Mouse (Mus musculus) heart, embryonic 12.5 days (tissue): ENCODE results near the gene Map4. TPM values are rescaled to one million over a fixed set of nuclear protein-coding genes. Genes with fewer than 3 reads are reported as not detected.
A peak's percentile ranks its signal among the peaks of the same experiment; 100 is the strongest.

ENCODE experiments used
- ATAC-seq: fragments of 200-750 bp; cut with Nextera tagmentation; 2 replicates; pipeline ENCODE4 v1.8.0; 2017; ENCODE audit warnings: moderate TSS enrichment, moderate library complexity; ENCODE audit not compliant: insufficient number of reproducible peaks, low FRiP score
- H3K27ac ChIP-seq: fragments of 300-500 bp; sonication (generic); 2 replicates; pipeline ENCODE4 v1.5.1; 2016; ENCODE audit warnings: mild to moderate bottlenecking, moderate library complexity; ENCODE audit not compliant: poor library complexity, severe bottlenecking
- H3K27me3 ChIP-seq: fragments of 300-500 bp; sonication (generic); replicated peaks from 2 replicates; pipeline ENCODE4 v1.6.1; 2016; ENCODE audit warnings: mild to moderate bottlenecking, moderate library complexity
- H3K36me3 ChIP-seq: fragments of 300-500 bp; sonication (generic); 2 replicates; pipeline ENCODE4 v1.6.1; 2016; ENCODE audit warnings: mild to moderate bottlenecking, moderate library complexity
- H3K4me1 ChIP-seq: fragments of 300-500 bp; sonication (generic); replicated peaks from 2 replicates; pipeline ENCODE4 v1.6.1; 2016; ENCODE audit warnings: mild to moderate bottlenecking
- H3K4me2 ChIP-seq: fragments of 300-500 bp; sonication (generic); 2 replicates; pipeline ENCODE4 v1.6.1; 2016; ENCODE audit warnings: mild to moderate bottlenecking, moderate library complexity
- H3K4me3 ChIP-seq: fragments of 300-500 bp; sonication (generic); 2 replicates; pipeline ENCODE4 v1.5.1; 2016; ENCODE audit warnings: mild to moderate bottlenecking
- H3K9ac ChIP-seq: fragments of 300-500 bp; sonication (generic); 2 replicates; pipeline ENCODE4 v1.6.1; 2016; ENCODE audit warnings: mild to moderate bottlenecking, moderate library complexity
- H3K9me3 ChIP-seq: fragments of 300-500 bp; sonication (generic); replicated peaks from 2 replicates; pipeline ENCODE4 v1.6.1; 2016; ENCODE audit warnings: mild to moderate bottlenecking, moderate library complexity
- WGBS: fragments of 180-500 bp; shearing (Covaris S2); methylation state at CpG from one replicate; pipeline ENCODE4 v1.1.7; 2016; 5-methylcytosine and 5-hydroxymethylcytosine counted together
- polyA plus RNA-seq: library from polyadenylated mRNA; unstranded; fragments of >200 nt; fragmentation: Nextera tagmentation; extraction: Ambion mirVana; gene quantifications from 2 replicates; pipeline ENCODE4 v1.2.1, GENCODE M21; 2016

Map4 gene
- polyA plus RNA-seq, 1 experiment from 2014 or later = 118 TPM

DNA sequence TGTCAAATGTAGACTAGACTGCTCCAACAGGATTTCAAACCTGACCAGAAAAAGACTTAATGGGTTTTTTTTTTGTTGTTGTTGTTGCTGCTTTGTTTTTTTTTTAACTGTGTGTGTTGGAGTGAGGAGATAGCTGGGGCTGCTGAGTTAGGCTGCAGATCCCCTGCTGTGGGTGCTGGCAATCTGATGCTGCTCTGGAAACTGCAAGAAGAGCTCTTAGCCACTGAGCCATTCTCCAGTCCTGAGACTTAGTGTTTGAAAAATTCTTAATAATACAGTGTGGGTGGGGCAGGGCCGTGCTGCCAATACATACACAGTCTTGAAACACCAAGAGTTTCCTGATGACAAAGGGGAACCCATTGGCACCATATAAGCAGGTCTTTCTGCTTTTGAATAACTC is 70.7 kb downstream of the Map4 start:
- Histone ChIP-seq H3K4me1 (no peaks in the 10 kb centered on the region), H3K9ac (no peak overlapping the region), H3K27ac (no peak overlapping the region), H3K36me3 (peaks cover 10% of the 10 kb centered on the region), H3K4me3 (no peak overlapping the region), H3K4me2 (no peak overlapping the region), H3K9me3 (no peaks in the 10 kb centered on the region), H3K27me3 (no peaks in the 10 kb centered on the region)
- 82% methylated on average over 1 of the region's 1 CpGs for WGBS
- no peak for ATAC-seq

DNA sequence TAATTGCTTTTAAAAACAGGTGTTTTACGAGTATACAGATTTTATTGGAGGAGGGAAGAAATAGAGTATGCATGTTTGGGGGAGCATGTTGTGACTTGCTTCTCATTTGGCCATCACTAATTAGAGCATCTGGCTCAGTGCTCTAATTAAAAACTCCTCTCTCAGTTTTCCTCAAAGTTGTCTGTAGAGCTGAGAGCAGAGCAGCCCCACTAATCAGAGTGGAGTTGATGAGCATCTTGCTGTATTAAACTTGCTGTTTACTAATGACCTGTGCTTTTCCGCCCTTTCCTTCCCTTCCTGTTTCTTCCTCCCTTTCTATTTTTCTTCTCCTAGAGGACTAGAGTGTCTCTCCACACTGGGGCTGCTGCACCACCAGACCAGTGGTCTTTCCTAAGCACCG is 71.2 kb downstream of the Map4 start:
- no peaks in the 10 kb centered on the region for H3K9me3 ChIP-seq
- no peaks in the 10 kb centered on the region for H3K4me1 ChIP-seq
- no peak overlapping the region for H3K4me3 ChIP-seq
- no peak overlapping the region for H3K9ac ChIP-seq
- peaks cover 12% of the 10 kb centered on the region for H3K36me3 ChIP-seq
- no peak overlapping the region for H3K4me2 ChIP-seq
- ATAC-seq = no peak
- no peak overlapping the region for H3K27ac ChIP-seq
- H3K27me3 ChIP-seq = no peaks in the 10 kb centered on the region
- WGBS = 81% methylated on average over 3 of the region's 3 CpGs

DNA sequence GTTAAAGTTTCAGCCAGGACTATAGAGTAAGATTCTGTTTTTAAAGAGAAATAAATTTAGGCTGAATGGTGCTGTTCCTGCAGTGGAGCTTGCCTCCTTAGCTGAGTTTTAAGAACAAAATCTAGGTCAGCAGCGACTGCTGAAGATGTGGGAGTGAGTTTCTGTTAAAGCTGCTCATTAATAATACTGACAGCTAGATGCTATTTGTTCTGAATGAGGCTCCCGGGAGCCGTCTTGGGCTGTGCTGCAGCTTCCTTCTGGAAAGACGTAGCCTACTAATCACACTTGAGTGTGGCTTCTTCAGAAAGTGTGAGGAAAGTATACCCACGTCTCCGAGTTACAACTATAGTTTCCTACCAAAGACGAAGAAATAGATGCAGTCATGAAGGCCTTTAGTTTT is 88.0 kb downstream of the Map4 start:
- WGBS = 69% methylated on average over 7 of the region's 7 CpGs
- no peaks in the 10 kb centered on the region for H3K27me3 ChIP-seq
- no peak overlapping the region for H3K27ac ChIP-seq
- no peaks in the 10 kb centered on the region for H3K4me1 ChIP-seq
- H3K4me2 ChIP-seq = no peak overlapping the region
- ATAC-seq = no peak
- H3K4me3 ChIP-seq = no peak overlapping the region
- H3K36me3 ChIP-seq = peaks cover 5% of the 10 kb centered on the region
- no peaks in the 10 kb centered on the region for H3K9me3 ChIP-seq
- 0 out of 2 replicates have a peak overlapping the region, but pooled peaks have one; percentile 25 for H3K9ac ChIP-seq

DNA sequence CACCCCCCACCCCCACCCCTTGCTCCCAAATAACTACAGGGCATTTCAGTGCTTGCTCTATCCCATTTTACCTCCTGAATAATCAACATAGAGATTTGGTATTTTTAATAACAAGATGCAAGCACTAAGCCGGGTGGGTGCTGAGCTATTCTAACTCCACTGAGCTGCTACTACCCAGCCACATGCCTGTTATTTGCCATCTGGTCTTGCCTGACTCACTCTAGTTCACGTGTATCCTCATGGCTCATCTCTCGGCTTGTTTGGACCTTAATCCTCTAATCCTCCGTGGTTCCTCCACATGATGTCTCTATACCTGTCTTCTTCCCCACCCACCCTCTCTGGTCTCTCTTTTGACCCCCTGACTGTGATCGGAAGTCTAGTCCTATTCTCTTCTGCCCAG is 89.1 kb downstream of the Map4 start:
- no peaks in the 10 kb centered on the region for H3K4me1 ChIP-seq
- peaks cover 5% of the 10 kb centered on the region for H3K36me3 ChIP-seq
- no peaks in the 10 kb centered on the region for H3K27me3 ChIP-seq
- no peak overlapping the region for H3K4me2 ChIP-seq
- no peak for ATAC-seq
- WGBS = 79% methylated on average over 5 of the region's 5 CpGs
- H3K4me3 ChIP-seq = no peak overlapping the region
- no peaks in the 10 kb centered on the region for H3K9me3 ChIP-seq
- no peak overlapping the region for H3K27ac ChIP-seq
- no peak overlapping the region for H3K9ac ChIP-seq

DNA sequence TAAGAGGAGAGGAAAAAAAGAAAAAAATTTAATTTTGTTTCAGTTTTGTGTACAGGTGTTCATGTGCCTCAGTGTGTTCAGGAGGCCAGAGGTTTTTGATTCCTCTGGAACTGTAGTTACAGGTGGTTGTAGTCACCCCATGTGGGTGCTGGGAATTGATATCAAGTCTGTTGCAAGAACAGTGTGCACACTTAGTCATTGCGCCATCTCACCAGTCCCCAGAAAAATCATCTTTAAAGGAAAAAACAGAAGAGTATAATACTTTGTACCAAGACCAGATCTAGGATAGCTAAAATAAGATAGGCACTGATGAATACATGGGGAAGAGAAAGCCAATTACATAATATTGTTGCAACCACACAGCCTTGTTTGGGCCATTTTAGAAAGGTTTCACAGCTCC is 90.2 kb downstream of the Map4 start:
- Histone ChIP-seq H3K27me3 (no peaks in the 10 kb centered on the region), H3K36me3 (peaks cover 9% of the 10 kb centered on the region), H3K4me1 (no peaks in the 10 kb centered on the region), H3K9me3 (no peaks in the 10 kb centered on the region), H3K9ac (no peak overlapping the region), H3K27ac (no peak overlapping the region), H3K4me2 (no peak overlapping the region), H3K4me3 (no peak overlapping the region)
- 97% methylated on average over 1 of the region's 1 CpGs for WGBS
- no peak for ATAC-seq

DNA sequence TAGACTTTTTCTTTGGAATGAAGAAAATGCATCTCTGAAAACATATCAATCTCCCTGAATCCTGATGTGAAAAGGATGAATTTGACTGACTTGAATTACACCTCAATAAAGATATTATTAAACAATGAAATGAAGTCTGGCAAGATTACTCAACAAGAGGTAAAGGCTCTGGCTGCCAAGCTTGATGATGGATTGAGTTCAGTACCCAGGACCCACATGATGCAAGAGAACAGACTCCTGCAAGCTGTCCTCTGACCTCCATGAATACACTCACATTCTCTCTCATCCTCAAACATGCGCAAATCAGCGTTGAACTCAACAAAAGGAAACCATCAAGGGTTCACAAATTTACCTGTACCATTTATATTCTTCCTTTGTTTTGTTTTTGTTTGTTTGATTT is 90.9 kb downstream of the Map4 start:
- H3K4me2 ChIP-seq = no peak overlapping the region
- no peaks in the 10 kb centered on the region for H3K4me1 ChIP-seq
- no peak overlapping the region for H3K4me3 ChIP-seq
- no peaks in the 10 kb centered on the region for H3K9me3 ChIP-seq
- 98% methylated on average over 2 of the region's 2 CpGs for WGBS
- H3K27me3 ChIP-seq = no peaks in the 10 kb centered on the region
- H3K27ac ChIP-seq = no peak overlapping the region
- H3K9ac ChIP-seq = no peak overlapping the region
- ATAC-seq = no peak
- H3K36me3 ChIP-seq = peaks cover 9% of the 10 kb centered on the region

DNA sequence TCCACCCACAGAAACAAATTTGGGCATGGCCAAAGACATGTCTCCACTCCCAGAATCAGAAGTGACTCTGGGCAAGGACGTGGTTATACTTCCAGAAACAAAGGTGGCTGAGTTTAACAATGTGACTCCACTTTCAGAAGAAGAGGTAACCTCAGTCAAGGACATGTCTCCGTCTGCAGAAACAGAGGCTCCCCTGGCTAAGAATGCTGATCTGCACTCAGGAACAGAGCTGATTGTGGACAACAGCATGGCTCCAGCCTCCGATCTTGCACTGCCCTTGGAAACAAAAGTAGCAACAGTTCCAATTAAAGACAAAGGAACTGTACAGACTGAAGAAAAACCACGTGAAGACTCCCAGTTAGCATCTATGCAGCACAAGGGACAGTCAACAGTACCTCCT is 103.8 kb downstream of the Map4 start:
- Histone ChIP-seq H3K4me3 (no peak overlapping the region), H3K27ac (no peak overlapping the region), H3K4me1 (no peaks in the 10 kb centered on the region), H3K9me3 (no peaks in the 10 kb centered on the region), H3K27me3 (no peaks in the 10 kb centered on the region), H3K9ac (no peak overlapping the region), H3K36me3 (peaks cover 83% of the 10 kb centered on the region), H3K4me2 (no peak overlapping the region)
- no peak for ATAC-seq
- WGBS = 68% methylated on average over 4 of the region's 4 CpGs

DNA sequence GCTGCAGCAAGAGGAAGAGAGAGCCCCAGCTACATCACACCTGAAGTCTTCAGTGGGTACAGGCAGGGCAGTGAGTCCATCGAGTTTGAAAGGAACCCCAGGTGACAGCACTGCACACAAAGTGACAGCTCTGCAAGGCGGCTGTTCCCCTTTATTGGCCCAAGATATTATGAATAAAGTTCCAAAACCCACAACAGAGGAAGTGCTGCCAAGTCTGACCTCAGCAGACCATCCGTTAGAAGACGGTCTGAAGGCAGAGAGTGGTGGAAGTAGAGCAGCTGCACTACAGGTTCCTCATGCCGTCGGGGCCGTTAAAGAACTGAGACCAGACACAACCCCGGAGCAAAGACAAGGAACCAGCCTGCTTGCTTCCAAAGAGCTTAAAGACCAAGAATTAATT is 106.6 kb downstream of the Map4 start:
- peaks cover 73% of the 10 kb centered on the region for H3K36me3 ChIP-seq
- no peak overlapping the region for H3K4me3 ChIP-seq
- H3K4me1 ChIP-seq = no peaks in the 10 kb centered on the region
- H3K27me3 ChIP-seq = no peaks in the 10 kb centered on the region
- no peak overlapping the region for H3K9ac ChIP-seq
- no peak overlapping the region for H3K27ac ChIP-seq
- 87% methylated on average over 8 of the region's 8 CpGs for WGBS
- no peak for ATAC-seq
- no peak overlapping the region for H3K4me2 ChIP-seq
- no peaks in the 10 kb centered on the region for H3K9me3 ChIP-seq

DNA sequence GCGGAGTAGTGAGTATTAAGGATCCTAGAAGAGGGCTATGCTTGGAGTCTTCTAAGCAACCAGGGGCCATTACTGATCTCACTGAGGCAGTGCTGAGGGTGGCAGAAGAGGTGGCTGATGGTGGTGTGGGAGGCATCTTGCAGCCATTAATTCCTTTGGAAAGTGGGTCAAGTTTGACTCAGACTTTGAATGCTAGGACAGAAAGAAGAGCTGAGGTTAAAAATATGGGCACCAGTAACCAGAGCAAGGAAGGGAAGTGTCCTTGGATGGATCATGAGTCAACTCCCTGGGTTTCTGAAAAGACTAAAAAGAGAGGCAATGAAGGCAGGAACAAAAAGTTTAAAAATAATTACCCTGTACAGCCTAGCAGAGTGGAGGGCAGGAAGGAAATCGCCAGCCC is 107.2 kb downstream of the Map4 start:
- Histone ChIP-seq H3K9me3 (no peaks in the 10 kb centered on the region), H3K9ac (no peak overlapping the region), H3K4me3 (no peak overlapping the region), H3K27me3 (no peaks in the 10 kb centered on the region), H3K4me2 (no peak overlapping the region), H3K27ac (no peak overlapping the region), H3K4me1 (no peaks in the 10 kb centered on the region), H3K36me3 (peaks cover 71% of the 10 kb centered on the region)
- ATAC-seq = no peak
- 87% methylated on average over 2 of the region's 2 CpGs for WGBS

DNA sequence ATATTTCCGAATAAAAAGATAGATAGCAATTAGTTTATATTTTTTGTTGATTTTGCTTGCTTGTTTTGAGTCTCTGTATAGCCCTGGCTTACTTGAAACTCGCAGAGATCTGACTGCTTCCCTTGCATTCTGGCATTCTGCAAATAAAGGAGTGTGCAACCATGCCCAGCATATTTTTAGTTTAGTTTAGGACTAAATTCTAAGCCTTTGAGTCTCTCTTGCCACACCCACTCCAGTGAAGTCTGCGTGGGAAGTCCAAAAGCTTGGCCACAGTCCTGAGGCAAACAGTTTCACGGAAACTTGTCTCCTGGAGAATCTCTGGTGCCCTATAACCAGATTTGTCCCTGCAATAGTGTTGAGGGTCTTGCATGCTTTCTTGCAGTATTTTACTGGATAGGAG is 113.1 kb downstream of the Map4 start:
- 92% methylated on average over 4 of the region's 4 CpGs for WGBS

DNA sequence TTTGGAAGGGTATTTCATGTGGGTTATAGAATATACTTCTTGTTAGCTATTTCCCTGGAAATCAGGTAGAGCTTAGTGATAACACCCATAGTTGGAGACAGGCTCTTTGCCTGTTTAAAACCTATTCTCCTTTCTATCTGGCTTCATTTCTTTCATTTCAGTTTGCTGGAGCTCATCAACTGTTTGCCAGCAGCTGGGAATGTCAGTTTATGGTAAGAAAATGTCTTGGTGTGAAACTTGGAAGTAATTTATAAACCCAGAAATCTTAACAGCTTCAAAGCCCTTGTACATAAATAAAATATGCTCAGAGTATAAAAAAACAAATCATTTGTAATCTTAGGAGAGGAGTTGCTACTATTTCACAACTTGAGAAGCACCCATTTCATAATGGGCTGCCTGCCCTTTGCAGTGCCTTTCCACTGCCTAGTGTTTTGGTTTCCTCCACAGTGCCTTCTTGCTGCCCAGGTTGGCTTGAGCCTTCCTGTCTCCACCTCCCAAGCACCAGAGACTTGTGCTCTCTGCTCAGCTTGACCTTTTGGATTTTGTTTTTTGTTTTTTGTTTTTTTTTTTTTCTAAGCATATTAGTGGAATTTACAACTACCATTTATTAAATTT is 114.6 kb downstream of the Map4 start:
- Histone ChIP-seq H3K36me3 (peaks cover 18% of the 10 kb centered on the region), H3K4me1 (peaks cover 2% of the 10 kb centered on the region; the same call in 1 of the 2 replicates), H3K27ac (no peak overlapping the region), H3K4me3 (no peak overlapping the region), H3K9ac (no peak overlapping the region), H3K4me2 (no peak overlapping the region), H3K27me3 (no peaks in the 10 kb centered on the region), H3K9me3 (no peaks in the 10 kb centered on the region)
- ATAC-seq = no peak

More for the DNA sequence above, 113.1 kb downstream of the Map4 start:
- Histone ChIP-seq H3K4me1 (no peaks in the 10 kb centered on the region), H3K4me3 (no peak overlapping the region), H3K27ac (no peak overlapping the region), H3K9me3 (no peaks in the 10 kb centered on the region), H3K36me3 (peaks cover 30% of the 10 kb centered on the region), H3K27me3 (no peaks in the 10 kb centered on the region), H3K4me2 (no peak overlapping the region), H3K9ac (no peak overlapping the region)
- ATAC-seq = no peak

DNA sequence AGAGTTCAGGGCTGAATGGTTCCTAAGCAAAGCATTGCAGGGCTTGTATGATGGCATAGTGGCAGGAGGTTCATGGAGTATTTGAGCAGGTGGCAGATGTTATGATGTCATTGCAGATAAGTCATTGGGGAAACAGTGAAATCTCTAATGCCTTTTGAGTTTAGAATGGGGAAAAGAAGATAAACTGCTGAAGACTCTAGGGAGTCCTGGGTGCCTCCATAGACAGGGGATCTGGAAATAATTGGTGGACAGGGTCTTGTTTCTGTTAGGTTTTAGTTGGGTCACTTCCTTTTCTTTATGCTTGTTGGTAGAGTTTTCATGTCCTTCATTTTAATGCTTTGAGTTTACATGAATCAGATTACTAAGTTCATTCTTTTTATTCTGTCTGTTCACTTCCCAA is 116.0 kb downstream of the Map4 start:
- H3K4me2 ChIP-seq = no peak overlapping the region
- ATAC-seq = no peak
- H3K4me3 ChIP-seq = no peak overlapping the region
- H3K4me1 ChIP-seq = peaks cover 12% of the 10 kb centered on the region
- H3K36me3 ChIP-seq = peaks cover 17% of the 10 kb centered on the region
- no peak overlapping the region for H3K9ac ChIP-seq
- H3K27me3 ChIP-seq = no peaks in the 10 kb centered on the region
- no peaks in the 10 kb centered on the region for H3K9me3 ChIP-seq
- H3K27ac ChIP-seq = no peak overlapping the region
